Mouse (Mus musculus): ENCODE data around the gene Susd1. TPM values are rescaled to one million over a fixed set of nuclear protein-coding genes. Genes with fewer than 3 reads are reported as not detected.

Gene Susd1
- polyA plus RNA-seq, 1 experiment from 2014 or later, result 6.3 TPM

GRCm38 (mm10) chr4:59363041-59363440 is 75.4 kb downstream of the Susd1 start:
- H3K4me1 ChIP-seq (replicated peaks; ENCODE audit: insufficient read depth, low read length), result peaks cover 13% of the 10 kb centered on the region; the same call in 1 of the 2 replicates
- ATAC-seq (replicated peaks; ENCODE audit: low FRiP score, low read depth) (peak; percentile 48; the same call in 1 of the 2 replicates), DNase-seq (ENCODE audit: low spot score) (peak; percentile 72)
- no peak overlapping the region for H3K4me3 ChIP-seq (replicated peaks; ENCODE audit: low read depth, low read length)
- H3K36me3 ChIP-seq (ENCODE audit: insufficient read depth, low read length), result no peaks in the 10 kb centered on the region
- H3K4me2 ChIP-seq (ENCODE audit: low read length), result no peak overlapping the region
- 0 out of 2 replicates have a peak overlapping the region, but pooled peaks have one; percentile 38 for H3K27ac ChIP-seq
- WGBS, result 22% methylated on average over 9 of the region's 9 CpGs
- no peak for TF ChIP-seq CTCF (IDR thresholded peaks at IDR 0.05; ENCODE audit: low read depth)
- no peaks in the 10 kb centered on the region for H3K9me3 ChIP-seq (replicated peaks; ENCODE audit: low read length)
- no peaks in the 10 kb centered on the region for H3K27me3 ChIP-seq (ENCODE audit: insufficient read depth, low read length)
- H3K9ac ChIP-seq (ENCODE audit: low read depth, low read length), result no peak overlapping the region

- Histone ChIP-seq H3K4me1 (replicated peaks; ENCODE audit: insufficient read depth, low read length) (peaks cover 13% of the 10 kb centered on the region; the same call in 1 of the 2 replicates), H3K4me2 (ENCODE audit: low read length) (peak overlapping the region; percentile 42; the same call in 1 of the 2 replicates), H3K27ac (peak overlapping the region; percentile 32; the same call in 1 of the 2 replicates), H3K27me3 (ENCODE audit: insufficient read depth, low read length) (no peaks in the 10 kb centered on the region), H3K36me3 (ENCODE audit: insufficient read depth, low read length) (no peaks in the 10 kb centered on the region), H3K9ac (ENCODE audit: low read depth, low read length) (no peak overlapping the region), H3K4me3 (replicated peaks; ENCODE audit: low read depth, low read length) (no peak overlapping the region), H3K9me3 (replicated peaks; ENCODE audit: low read length) (no peaks in the 10 kb centered on the region)
- ATAC-seq (replicated peaks; ENCODE audit: low FRiP score, low read depth) (peak; percentile 14; the same call in 1 of the 2 replicates), DNase-seq (ENCODE audit: low spot score) (peak; percentile 91)
- peak; percentile 93 for TF ChIP-seq CTCF (IDR thresholded peaks at IDR 0.05; ENCODE audit: low read depth)
- 2% methylated on average over 15 of the region's 15 CpGs for WGBS
These were observed 77.7 kb downstream of the Susd1 start for GRCm38 (mm10) chr4:59360704-59361103.

- no peak for ATAC-seq (replicated peaks; ENCODE audit: low FRiP score, low read depth)
- H3K4me1 ChIP-seq (replicated peaks; ENCODE audit: insufficient read depth, low read length), result peaks cover 12% of the 10 kb centered on the region; the same call in 1 of the 2 replicates
- no peak overlapping the region for H3K4me3 ChIP-seq (replicated peaks; ENCODE audit: low read depth, low read length)
- H3K4me2 ChIP-seq (ENCODE audit: low read length), result no peak overlapping the region
- no peak overlapping the region for H3K9ac ChIP-seq (ENCODE audit: low read depth, low read length)
- no peaks in the 10 kb centered on the region for H3K9me3 ChIP-seq (replicated peaks; ENCODE audit: low read length)
- 75% methylated on average over 8 of the region's 8 CpGs for WGBS
- DNase-seq (ENCODE audit: low spot score), result no peak
- no peaks in the 10 kb centered on the region for H3K27me3 ChIP-seq (ENCODE audit: insufficient read depth, low read length)
- no peak overlapping the region for H3K27ac ChIP-seq
- no peaks in the 10 kb centered on the region for H3K36me3 ChIP-seq (ENCODE audit: insufficient read depth, low read length)
- no peak for TF ChIP-seq CTCF (IDR thresholded peaks at IDR 0.05; ENCODE audit: low read depth)
These were observed 78.5 kb downstream of the Susd1 start for GRCm38 (mm10) chr4:59359921-59360320.

GRCm38 (mm10) chr4:59358960-59359359 is 79.5 kb downstream of the Susd1 start:
- Histone ChIP-seq H3K9me3 (replicated peaks; ENCODE audit: low read length) (no peaks in the 10 kb centered on the region), H3K4me3 (replicated peaks; ENCODE audit: low read depth, low read length) (no peak overlapping the region), H3K9ac (ENCODE audit: low read depth, low read length) (no peak overlapping the region), H3K36me3 (ENCODE audit: insufficient read depth, low read length) (no peaks in the 10 kb centered on the region), H3K4me2 (ENCODE audit: low read length) (no peak overlapping the region), H3K4me1 (replicated peaks; ENCODE audit: insufficient read depth, low read length) (peaks cover 4% of the 10 kb centered on the region; the same call in 1 of the 2 replicates), H3K27me3 (ENCODE audit: insufficient read depth, low read length) (no peaks in the 10 kb centered on the region), H3K27ac (peak overlapping the region; percentile 47; the same call in 1 of the 2 replicates)
- TF ChIP-seq CTCF (IDR thresholded peaks at IDR 0.05; ENCODE audit: low read depth), result no peak
- DNase-seq (ENCODE audit: low spot score), result no peak
- peak; percentile 25; the same call in 1 of the 2 replicates for ATAC-seq (replicated peaks; ENCODE audit: low FRiP score, low read depth)
- WGBS, result 69% methylated on average over 10 of the region's 10 CpGs

- no peak overlapping the region for H3K27ac ChIP-seq
- no peak overlapping the region for H3K4me2 ChIP-seq (ENCODE audit: low read length)
- no peaks in the 10 kb centered on the region for H3K27me3 ChIP-seq (ENCODE audit: insufficient read depth, low read length)
- no peaks in the 10 kb centered on the region for H3K9me3 ChIP-seq (replicated peaks; ENCODE audit: low read length)
- TF ChIP-seq CTCF (IDR thresholded peaks at IDR 0.05; ENCODE audit: low read depth), result peak; percentile 4; the same call in 1 of the 2 replicates
- DNase-seq (ENCODE audit: low spot score), result no peak
- H3K9ac ChIP-seq (ENCODE audit: low read depth, low read length), result no peak overlapping the region
- no peaks in the 10 kb centered on the region for H3K4me1 ChIP-seq (replicated peaks; ENCODE audit: insufficient read depth, low read length)
- no peak for ATAC-seq (replicated peaks; ENCODE audit: low FRiP score, low read depth)
- no peak overlapping the region for H3K4me3 ChIP-seq (replicated peaks; ENCODE audit: low read depth, low read length)
- H3K36me3 ChIP-seq (ENCODE audit: insufficient read depth, low read length), result no peaks in the 10 kb centered on the region
- 45% methylated on average over 1 of the region's 1 CpGs for WGBS
These were observed 83.0 kb downstream of the Susd1 start for GRCm38 (mm10) chr4:59355421-59355820.

GRCm38 (mm10) chr4:59354666-59355065 is 83.8 kb downstream of the Susd1 start:
- no peaks in the 10 kb centered on the region for H3K36me3 ChIP-seq (ENCODE audit: insufficient read depth, low read length)

GRCm38 (mm10) chr4:59351938-59352337 is 86.5 kb downstream of the Susd1 start:
- no peaks in the 10 kb centered on the region for H3K4me1 ChIP-seq (replicated peaks; ENCODE audit: insufficient read depth, low read length)
- no peak overlapping the region for H3K27ac ChIP-seq
- H3K27me3 ChIP-seq (ENCODE audit: insufficient read depth, low read length), result no peaks in the 10 kb centered on the region
- ATAC-seq (replicated peaks; ENCODE audit: low FRiP score, low read depth) (no peak), DNase-seq (ENCODE audit: low spot score) (no peak)
- 77% methylated on average over 7 of the region's 7 CpGs for WGBS
- H3K36me3 ChIP-seq (ENCODE audit: insufficient read depth, low read length), result no peaks in the 10 kb centered on the region
- no peak overlapping the region for H3K4me2 ChIP-seq (ENCODE audit: low read length)
- no peak overlapping the region for H3K9ac ChIP-seq (ENCODE audit: low read depth, low read length)
- H3K9me3 ChIP-seq (replicated peaks; ENCODE audit: low read length), result no peaks in the 10 kb centered on the region
- TF ChIP-seq CTCF (IDR thresholded peaks at IDR 0.05; ENCODE audit: low read depth), result no peak
- H3K4me3 ChIP-seq (replicated peaks; ENCODE audit: low read depth, low read length), result no peak overlapping the region

More at GRCm38 (mm10) chr4:59354666-59355065, 83.8 kb downstream of the Susd1 start:
- DNase-seq (ENCODE audit: low spot score) (no peak), ATAC-seq (replicated peaks; ENCODE audit: low FRiP score, low read depth) (no peak)
- Histone ChIP-seq H3K27me3 (ENCODE audit: insufficient read depth, low read length) (no peaks in the 10 kb centered on the region), H3K4me3 (replicated peaks; ENCODE audit: low read depth, low read length) (no peak overlapping the region), H3K9ac (ENCODE audit: low read depth, low read length) (no peak overlapping the region), H3K9me3 (replicated peaks; ENCODE audit: low read length) (no peaks in the 10 kb centered on the region), H3K27ac (no peak overlapping the region), H3K4me1 (replicated peaks; ENCODE audit: insufficient read depth, low read length) (no peaks in the 10 kb centered on the region), H3K4me2 (ENCODE audit: low read length) (no peak overlapping the region)
- no peak for TF ChIP-seq CTCF (IDR thresholded peaks at IDR 0.05; ENCODE audit: low read depth)
- WGBS, result 88% methylated on average over 3 of the region's 3 CpGs
